Mouse (Mus musculus) CH12.LX (cell line): ENCODE results near the gene Cdhr4. TPM values are rescaled to one million over a fixed set of nuclear protein-coding genes. Genes with fewer than 3 reads are reported as not detected.

Source experiments
- DNase-seq: peaks from one replicate; pipeline ENCODE4 v3.0.0-alpha.2; 2013; ENCODE audit errors: extremely low read depth
- H3K27ac ChIP-seq: 2 replicates; pipeline ENCODE4 v1.5.1; 2012; ENCODE audit warnings: low read depth, mild to moderate bottlenecking, control low read depth, moderate library complexity; ENCODE audit not compliant: insufficient read depth
- H3K27me3 ChIP-seq: replicated peaks from 2 replicates; pipeline ENCODE3; 2012; ENCODE audit warnings: inconsistent platforms
- H3K36me3 ChIP-seq, 2 experiments: replicated peaks in 1 of 2; 2 replicates each; pipeline versions ENCODE3 to v1.6.1; 2012; ENCODE audit warnings: inconsistent platforms in 1 of 2, low read length in 1 of 2, mild to moderate bottlenecking in 1 of 2, mixed read lengths in 1 of 2, moderate library complexity in 1 of 2; ENCODE audit not compliant: control insufficient read depth in 1 of 2, insufficient read depth in 1 of 2
- H3K4me1 ChIP-seq, 2 experiments: 2 replicates each; pipeline ENCODE4 v1.6.1; 2012; ENCODE audit warnings: inconsistent platforms in 1 of 2, moderate library complexity in 1 of 2; ENCODE audit not compliant: insufficient read depth in 2 of 2, control insufficient read depth in 1 of 2
- H3K4me2 ChIP-seq: 2 replicates; pipeline ENCODE4 v1.6.1; 2012; ENCODE audit warnings: low read depth, mild to moderate bottlenecking, control low read depth; ENCODE audit not compliant: poor library complexity, insufficient read depth, severe bottlenecking
- H3K4me3 ChIP-seq, 3 experiments: fragments of 150-350 bp in 1 of 3; sonication (generic) in 1 of 3; replicated peaks in 1 of 3; 2 replicates each; pipeline versions ENCODE3 to v1.5.1; 2011 to 2012; ENCODE audit warnings: low read depth in 2 of 3, low read length in 2 of 3, mild to moderate bottlenecking in 2 of 3, moderate library complexity in 2 of 3, control low read depth in 1 of 3, improper control_type of control experiment in 1 of 3, inconsistent platforms in 1 of 3, mixed read lengths in 1 of 3; ENCODE audit not compliant: poor library complexity in 1 of 3
- H3K79me2 ChIP-seq: replicated peaks from 2 replicates; pipeline ENCODE4 v1.6.1; 2012; ENCODE audit warnings: mild to moderate bottlenecking, moderate library complexity; ENCODE audit not compliant: control insufficient read depth, poor library complexity, insufficient read depth, severe bottlenecking; ENCODE audit errors: extremely low read depth
- H3K9ac ChIP-seq: 2 replicates; pipeline ENCODE4 v1.6.1; 2012; ENCODE audit warnings: low read depth, mild to moderate bottlenecking, control low read depth, moderate library complexity; ENCODE audit not compliant: insufficient read depth
- H3K9me3 ChIP-seq: replicated peaks from 2 replicates; pipeline ENCODE3; 2012; ENCODE audit warnings: low read length, inconsistent platforms, mixed read lengths
- BHLHE40 ChIP-seq: IDR thresholded peaks from 2 replicates; pipeline ENCODE4 v1.6.1; 2011; ENCODE audit warnings: mild to moderate bottlenecking, low read depth, low read length, improper control_type of control experiment
- CHD1 ChIP-seq: IDR thresholded peaks from 2 replicates; pipeline ENCODE4 v1.6.1; 2012; ENCODE audit warnings: low read depth, low read length, improper control_type of control experiment, inconsistent platforms
- ELF1 ChIP-seq: IDR thresholded peaks from 2 replicates; pipeline ENCODE4 v1.6.1; 2014; ENCODE audit warnings: low read depth, mild to moderate bottlenecking, inconsistent platforms, low read length, improper control_type of control experiment
- EP300 ChIP-seq: IDR thresholded peaks from 2 replicates; pipeline ENCODE4 v1.6.1; 2011; ENCODE audit warnings: low read length, improper control_type of control experiment
- ETS1 ChIP-seq: conservative IDR thresholded peaks from 2 replicates; pipeline ENCODE4 v1.6.1; 2012; ENCODE audit warnings: low read depth, mild to moderate bottlenecking, inconsistent platforms, low read length, improper control_type of control experiment, moderate library complexity
- MAFK ChIP-seq: IDR thresholded peaks from 2 replicates; pipeline ENCODE4 v1.6.1; 2011; ENCODE audit warnings: low read length, improper control_type of control experiment; ENCODE audit not compliant: insufficient replicate concordance
- MAZ ChIP-seq: IDR thresholded peaks from 2 replicates; pipeline ENCODE4 v1.6.1; 2012; ENCODE audit warnings: low read depth, mild to moderate bottlenecking, inconsistent platforms, low read length, improper control_type of control experiment, moderate library complexity
- MXI1 ChIP-seq: IDR thresholded peaks from 2 replicates; pipeline ENCODE4 v1.6.1; 2011; ENCODE audit warnings: mild to moderate bottlenecking, low read depth, low read length, improper control_type of control experiment
- MYC ChIP-seq: IDR thresholded peaks from 2 replicates; pipeline ENCODE4 v1.6.1; 2011; ENCODE audit warnings: low read depth, mild to moderate bottlenecking, improper control_type of control experiment, low read length
- POLR2A ChIP-seq: IDR thresholded peaks from 2 replicates; pipeline ENCODE4 v1.6.1; 2011; ENCODE audit warnings: low read depth, mild to moderate bottlenecking, improper control_type of control experiment, low read length
- RAD21 ChIP-seq: IDR thresholded peaks from 2 replicates; pipeline ENCODE4 v1.6.1; 2011; ENCODE audit warnings: low read depth, mild to moderate bottlenecking, low read length, improper control_type of control experiment, moderate library complexity
- TBP ChIP-seq: conservative IDR thresholded peaks from 2 replicates; pipeline ENCODE4 v1.6.1; 2011; ENCODE audit warnings: low read depth, low read length, improper control_type of control experiment
- UBTF ChIP-seq: IDR thresholded peaks from 2 replicates; pipeline ENCODE4 v1.6.1; 2012; ENCODE audit warnings: low read depth, mild to moderate bottlenecking, inconsistent platforms, low read length, improper control_type of control experiment, moderate library complexity
- USF2 ChIP-seq: conservative IDR thresholded peaks from 2 replicates; pipeline ENCODE4 v1.6.1; 2011; ENCODE audit warnings: low read depth, low read length, improper control_type of control experiment
- ZC3H11A ChIP-seq: IDR thresholded peaks from 2 replicates; pipeline ENCODE4 v1.6.1; 2012; ENCODE audit warnings: low read depth, mild to moderate bottlenecking, inconsistent platforms, low read length, improper control_type of control experiment
- dilution Hi-C: fragments of 300-500 bp; cut with MboI; formaldehyde crosslinking; loops from 2 replicates; pipeline ENCODE4 v1.14.3; 2020; ENCODE audit warnings: low sequenced_read_pairs; ENCODE audit not compliant: extremely low pct_unique_long_range_greater_than_20kb, extremely low pct_ligation_motif_present
- in situ Hi-C: fragments of 300-500 bp; cut with MboI; formaldehyde crosslinking; loops from 3 replicates; pipeline ENCODE4 v1.14.3; 2019; ENCODE audit warnings: low sequenced_read_pairs, low pct_ligation_motif_present, low pct_unique_long_range_greater_than_20kb, mixed read lengths
- polyA plus RNA-seq: library from polyadenylated mRNA; unstranded; fragments of >175 nt; gene quantifications from 2 replicates; pipeline ENCODE4 v1.2.1, GENCODE M21; 2012; ENCODE audit warnings: low read depth; ENCODE audit not compliant: insufficient read length
- total RNA-seq, 2 experiments: library from RNA; depleted of rRNA; stranded (reverse); fragments of 300-350 nt in 1 of 2; fragments of >200 nt in 1 of 2; gene quantifications; 2 replicates each; pipeline ENCODE4 v1.2.3; 2012 to 2014

The Cdhr4 gene
- total and polyA plus RNA-seq, 3 experiments, result 0.35 to 0.79 TPM; not detected in 1

GRCm38 (mm10) chr9:107964681-107965080, 27.6 kb upstream of the Cdhr4 start:
- Histone ChIP-seq H3K4me2 (no peak overlapping the region), H3K36me3 (peaks cover 65 to 95% of the 10 kb centered on the region in 2 experiments), H3K79me2 (no peaks in the 10 kb centered on the region), H3K27ac (no peak overlapping the region), H3K27me3 (no peaks in the 10 kb centered on the region), H3K9ac (no peak overlapping the region), H3K9me3 (no peaks in the 10 kb centered on the region), H3K4me3 (no peak overlapping the region), H3K4me1 (peaks cover 3 to 25% of the 10 kb centered on the region in 2 experiments)
- no peak for TF ChIP-seq MAFK
- TF ChIP-seq POLR2A, result no peak
- no peak for TF ChIP-seq UBTF
- no peak for TF ChIP-seq TBP
- in situ Hi-C loops, result loop anchor here (5.0 kb wide), 2 partner anchors 33 to 93 kb away; partner anchors contain the start of gene Gm20662
- DNase-seq, result no peak
- dilution Hi-C loops, result no loop called here

- peaks cover 3 to 13% of the 10 kb centered on the region in 2 experiments for H3K4me1 ChIP-seq
- in situ Hi-C loops, result loop anchor here (5.0 kb wide), 1 partner anchor 91 kb away; no protein-coding TSS in a partner anchor
- TF ChIP-seq ZC3H11A, result no peak
- no peak for TF ChIP-seq ETS1
- no peak for TF ChIP-seq BHLHE40
- TF ChIP-seq MYC, result no peak
- no peak for TF ChIP-seq EP300
- no peak for TF ChIP-seq ELF1
- TF ChIP-seq CHD1, result no peak
- no peak for TF ChIP-seq MAZ
- no peak for TF ChIP-seq RAD21
- no peak for TF ChIP-seq USF2
- TF ChIP-seq MXI1, result no peak
- TF ChIP-seq, all 38 proteins: peak for 0
- no peak overlapping the region for H3K27ac ChIP-seq
- no peaks in the 10 kb centered on the region for H3K27me3 ChIP-seq
- H3K36me3 ChIP-seq, result peaks cover 65 to 95% of the 10 kb centered on the region in 2 experiments
- dilution Hi-C loops, result no loop called here
- no peak overlapping the region for H3K9ac ChIP-seq
- no peaks in the 10 kb centered on the region for H3K9me3 ChIP-seq
- no peaks in the 10 kb centered on the region for H3K79me2 ChIP-seq
- no peak overlapping the region for H3K4me2 ChIP-seq
- DNase-seq, result no peak
- H3K4me3 ChIP-seq, result no peak overlapping the region
Measured at GRCm38 (mm10) chr9:107966676-107967075, 25.6 kb upstream of the Cdhr4 start.
